Mouse (Mus musculus): ENCODE results near the gene Vps35. TPM values are rescaled to one million over a fixed set of nuclear protein-coding genes. Genes with fewer than 3 reads are reported as not detected.

The Vps35 gene
- polyA plus RNA-seq, 1 experiment from 2014 or later, result 174 TPM

DNA sequence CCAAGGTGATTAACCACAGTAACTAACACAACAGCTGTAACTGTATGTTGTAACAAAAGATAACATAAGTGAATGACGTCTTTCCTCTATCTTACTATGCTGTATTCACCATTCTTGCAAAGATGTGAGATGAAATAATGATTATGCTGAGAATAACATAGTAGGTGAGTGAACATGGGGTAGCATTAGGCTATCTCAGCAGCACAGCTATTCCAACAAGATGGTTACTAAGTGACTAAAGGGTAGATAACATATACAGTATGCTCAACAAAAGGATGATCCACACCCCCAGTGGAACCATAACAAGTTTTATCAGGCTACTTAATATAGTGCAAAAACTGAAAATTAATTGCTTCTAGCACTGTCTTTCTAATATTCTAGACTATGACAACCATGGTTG, 12.8 kb downstream of the Vps35 start:
- no peak overlapping the region for H3K27ac ChIP-seq (ENCODE audit: low read depth, low read length)
- H3K9ac ChIP-seq (ENCODE audit: low read depth, low read length), result no peak overlapping the region
- H3K36me3 ChIP-seq (ENCODE audit: control insufficient read depth, insufficient read depth, low read length), result no peaks in the 10 kb centered on the region
- H3K4me1 ChIP-seq (replicated peaks; ENCODE audit: control insufficient read depth, insufficient read depth, low read length), result no peaks in the 10 kb centered on the region
- no peak overlapping the region for H3K4me3 ChIP-seq (ENCODE audit: low read depth, low read length)
- no peak overlapping the region for H3K4me2 ChIP-seq (replicated peaks; ENCODE audit: low read depth, low read length)
- H3K27me3 ChIP-seq (ENCODE audit: control insufficient read depth, insufficient read depth, low read length), result no peaks in the 10 kb centered on the region
- no peak for DNase-seq (ENCODE audit: low spot score)
- no peaks in the 10 kb centered on the region for H3K9me3 ChIP-seq (ENCODE audit: control insufficient read depth, low read length)
- no peak for ATAC-seq (ENCODE audit: low FRiP score)
- WGBS, result 93% methylated on average over 1 of the region's 1 CpGs

GRCm38 (mm10) chr8:85227297-85227696, 72.3 kb downstream of the Vps35 start:
- DNase-seq (ENCODE audit: low spot score), result no peak
- H3K9ac ChIP-seq (ENCODE audit: low read depth, low read length), result no peak overlapping the region
- H3K27me3 ChIP-seq (ENCODE audit: control insufficient read depth, insufficient read depth, low read length), result no peaks in the 10 kb centered on the region
- no peaks in the 10 kb centered on the region for H3K36me3 ChIP-seq (ENCODE audit: control insufficient read depth, insufficient read depth, low read length)
- 78% methylated on average over 1 of the region's 1 CpGs for WGBS
- H3K4me2 ChIP-seq (replicated peaks; ENCODE audit: low read depth, low read length), result no peak overlapping the region
- H3K4me3 ChIP-seq (ENCODE audit: low read depth, low read length), result no peak overlapping the region
- no peak for ATAC-seq (ENCODE audit: low FRiP score)
- no peaks in the 10 kb centered on the region for H3K4me1 ChIP-seq (replicated peaks; ENCODE audit: control insufficient read depth, insufficient read depth, low read length)
- H3K9me3 ChIP-seq (ENCODE audit: control insufficient read depth, low read length), result no peaks in the 10 kb centered on the region
- H3K27ac ChIP-seq (ENCODE audit: low read depth, low read length), result no peak overlapping the region

- Histone ChIP-seq H3K9ac (ENCODE audit: low read depth, low read length) (no peak within 1 kb of the TSS), H3K4me3 (ENCODE audit: low read depth, low read length) (no peak within 1 kb of the TSS), H3K27me3 (ENCODE audit: control insufficient read depth, insufficient read depth, low read length) (no peaks in the 10 kb centered on the region), H3K36me3 (ENCODE audit: control insufficient read depth, insufficient read depth, low read length) (no peaks in the 10 kb centered on the region), H3K27ac (ENCODE audit: low read depth, low read length) (no peak within 1 kb of the TSS), H3K4me1 (replicated peaks; ENCODE audit: control insufficient read depth, insufficient read depth, low read length) (no peaks in the 10 kb centered on the region), H3K9me3 (ENCODE audit: control insufficient read depth, low read length) (no peaks in the 10 kb centered on the region), H3K4me2 (replicated peaks; ENCODE audit: low read depth, low read length) (no peak within 1 kb of the TSS)
- no peak for DNase-seq (ENCODE audit: low spot score)
- 47% methylated on average over 1 of the region's 1 CpGs for WGBS
- ATAC-seq (ENCODE audit: low FRiP score), result no peak
Observed at GRCm38 (mm10) chr8:85225688-85226087, 73.9 kb downstream of the Vps35 start, which contains the start of gene Olfr371. Gene Olfr371, plus strand, starts transcription at chr8:85225988.

GRCm38 (mm10) chr8:85220992-85221391, 78.6 kb downstream of the Vps35 start:
- H3K4me3 ChIP-seq (ENCODE audit: low read depth, low read length), result no peak overlapping the region
- H3K9me3 ChIP-seq (ENCODE audit: control insufficient read depth, low read length), result no peaks in the 10 kb centered on the region
- H3K4me2 ChIP-seq (replicated peaks; ENCODE audit: low read depth, low read length), result no peak overlapping the region
- no peaks in the 10 kb centered on the region for H3K27me3 ChIP-seq (ENCODE audit: control insufficient read depth, insufficient read depth, low read length)
- no peaks in the 10 kb centered on the region for H3K36me3 ChIP-seq (ENCODE audit: control insufficient read depth, insufficient read depth, low read length)
- no peaks in the 10 kb centered on the region for H3K4me1 ChIP-seq (replicated peaks; ENCODE audit: control insufficient read depth, insufficient read depth, low read length)
- no peak overlapping the region for H3K27ac ChIP-seq (ENCODE audit: low read depth, low read length)
- ATAC-seq (ENCODE audit: low FRiP score), result no peak
- WGBS, result 59% methylated on average over 6 of the region's 6 CpGs
- DNase-seq (ENCODE audit: low spot score), result no peak
- H3K9ac ChIP-seq (ENCODE audit: low read depth, low read length), result no peak overlapping the region

DNA sequence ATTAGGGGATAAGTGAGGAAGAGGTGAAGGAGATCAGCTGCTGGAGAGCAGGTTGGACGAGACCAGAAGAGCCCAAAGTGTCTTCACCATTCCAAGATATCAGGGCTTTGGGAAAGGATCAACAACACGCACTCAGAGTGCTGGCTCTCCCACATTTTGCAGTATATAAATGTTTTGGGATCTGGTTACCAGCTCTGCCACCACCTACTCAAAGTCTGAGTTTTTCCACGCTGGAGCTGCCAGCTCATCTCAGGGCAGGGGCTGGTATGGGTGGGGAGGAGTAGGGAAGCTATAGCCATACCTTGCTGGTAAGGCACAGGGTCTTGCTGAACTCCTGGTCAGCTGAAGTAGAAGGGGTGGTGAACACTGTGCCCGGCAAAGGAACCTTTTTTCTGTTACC, 79.4 kb downstream of the Vps35 start:
- WGBS, result 82% methylated on average over 4 of the region's 4 CpGs
- Histone ChIP-seq H3K9ac (ENCODE audit: low read depth, low read length) (no peak overlapping the region), H3K4me3 (ENCODE audit: low read depth, low read length) (no peak overlapping the region), H3K36me3 (ENCODE audit: control insufficient read depth, insufficient read depth, low read length) (no peaks in the 10 kb centered on the region), H3K4me2 (replicated peaks; ENCODE audit: low read depth, low read length) (no peak overlapping the region), H3K27ac (ENCODE audit: low read depth, low read length) (no peak overlapping the region), H3K27me3 (ENCODE audit: control insufficient read depth, insufficient read depth, low read length) (no peaks in the 10 kb centered on the region), H3K4me1 (replicated peaks; ENCODE audit: control insufficient read depth, insufficient read depth, low read length) (no peaks in the 10 kb centered on the region), H3K9me3 (ENCODE audit: control insufficient read depth, low read length) (no peaks in the 10 kb centered on the region)
- DNase-seq (ENCODE audit: low spot score) (no peak), ATAC-seq (ENCODE audit: low FRiP score) (no peak)

Other genes starting within 250 kb of the Vps35 start
- gene Fbxw9, start 239.7 kb downstream of the Vps35 start, polyA plus RNA-seq (2014; fragmentation: Nextera tagmentation; extraction: Ambion mirVana), result 27.2 and 27.4 TPM in 2 replicates
- gene Gm5741, start 231.8 kb downstream of the Vps35 start, polyA plus RNA-seq (2014; fragmentation: Nextera tagmentation; extraction: Ambion mirVana), result not detected in 2 replicates
- 66.4 and 67.8 TPM in 2 replicates for gene Dhps, start 228.0 kb downstream of the Vps35 start, polyA plus RNA-seq (2014; fragmentation: Nextera tagmentation; extraction: Ambion mirVana)
- gene Wdr83os, start 219.1 kb downstream of the Vps35 start, polyA plus RNA-seq (2014; fragmentation: Nextera tagmentation; extraction: Ambion mirVana), result 116 and 123 TPM in 2 replicates
- 52.6 and 55.9 TPM in 2 replicates for gene Wdr83, start 218.5 kb downstream of the Vps35 start, polyA plus RNA-seq (2014; fragmentation: Nextera tagmentation; extraction: Ambion mirVana)
- 16.7 and 16.9 TPM in 2 replicates for gene Man2b1, start 216.5 kb downstream of the Vps35 start, polyA plus RNA-seq (2014; fragmentation: Nextera tagmentation; extraction: Ambion mirVana)
- 1.0 and 1.2 TPM in 2 replicates for gene Zfp791, start 176.7 kb downstream of the Vps35 start, polyA plus RNA-seq (2014; fragmentation: Nextera tagmentation; extraction: Ambion mirVana)
- gene Cks1brt, start 147.9 kb downstream of the Vps35 start, polyA plus RNA-seq (2014; fragmentation: Nextera tagmentation; extraction: Ambion mirVana), result not detected in 2 replicates
- gene Olfr371, start 73.8 kb downstream of the Vps35 start, polyA plus RNA-seq (2014; fragmentation: Nextera tagmentation; extraction: Ambion mirVana), result not detected in 2 replicates
- gene Orc6, start 170 bp downstream of the Vps35 start, polyA plus RNA-seq (2014; fragmentation: Nextera tagmentation; extraction: Ambion mirVana), result 125 and 127 TPM in 2 replicates
- 1.2 and 2.1 TPM in 2 replicates for gene Mylk3, start 86.5 kb upstream of the Vps35 start, polyA plus RNA-seq (2014; fragmentation: Nextera tagmentation; extraction: Ambion mirVana)
- gene 4921524J17Rik, start 133.0 kb upstream of the Vps35 start, polyA plus RNA-seq (2014; fragmentation: Nextera tagmentation; extraction: Ambion mirVana), result 48.3 and 50.2 TPM in 2 replicates
- gene Gpt2, start 192.8 kb upstream of the Vps35 start, polyA plus RNA-seq (2014; fragmentation: Nextera tagmentation; extraction: Ambion mirVana), result 35.4 and 37.1 TPM in 2 replicates

All from hindbrain, embryonic 11.5 days (tissue).